Mouse (Mus musculus): Measurements from ENCODE around the gene Hmbs. TPM values are rescaled to one million over a fixed set of nuclear protein-coding genes. Genes with fewer than 3 reads are reported as not detected.
"Not testable (repeated sequence)": the region's sequence is repeated elsewhere in the genome, so short reads cannot be mapped to it uniquely, and the experiment has no call there.

Gene Hmbs
- total RNA-seq, 2 experiments from 2014 or later: 1,215 to 2,720 TPM

DNA sequence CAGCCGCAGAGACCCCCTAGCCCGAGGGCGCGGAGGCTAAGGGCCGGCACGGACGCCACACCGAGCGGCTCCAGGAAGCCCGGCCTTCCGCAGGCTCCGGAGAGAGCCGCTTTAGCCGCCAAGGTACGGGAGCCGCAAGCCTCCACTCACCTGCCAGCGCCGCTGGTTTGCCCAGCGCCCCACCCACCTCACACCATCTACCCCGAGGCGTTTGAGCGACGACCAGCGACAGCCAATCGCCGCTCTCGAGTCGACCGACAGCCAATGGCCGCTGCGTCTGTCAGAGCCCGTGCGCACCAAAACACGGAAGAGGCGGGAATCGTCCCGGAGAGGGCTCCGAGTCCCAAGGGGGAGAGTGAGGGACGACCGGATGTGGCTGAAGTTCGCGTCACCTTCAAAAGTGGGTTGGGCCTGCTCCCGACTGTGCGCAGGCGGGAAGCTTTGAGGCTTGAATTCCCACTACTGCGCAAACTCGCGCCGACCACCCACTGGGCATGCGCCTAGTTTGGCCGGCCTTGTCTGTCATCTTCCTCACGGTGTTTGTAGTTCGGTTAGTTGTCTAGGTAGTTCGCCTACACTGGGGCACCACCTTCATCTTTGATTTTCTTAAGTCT lies 38.5 kb downstream of the Hmbs start, which contains the start of gene Hinfp:
Gene Hinfp (minus strand): TSS at position 206 of the 614 bp plus-strand sequence.
- ATAC-seq (replicated peaks; ENCODE audit: low FRiP score, poor library complexity, severe bottlenecking): peak; percentile 99

DNA sequence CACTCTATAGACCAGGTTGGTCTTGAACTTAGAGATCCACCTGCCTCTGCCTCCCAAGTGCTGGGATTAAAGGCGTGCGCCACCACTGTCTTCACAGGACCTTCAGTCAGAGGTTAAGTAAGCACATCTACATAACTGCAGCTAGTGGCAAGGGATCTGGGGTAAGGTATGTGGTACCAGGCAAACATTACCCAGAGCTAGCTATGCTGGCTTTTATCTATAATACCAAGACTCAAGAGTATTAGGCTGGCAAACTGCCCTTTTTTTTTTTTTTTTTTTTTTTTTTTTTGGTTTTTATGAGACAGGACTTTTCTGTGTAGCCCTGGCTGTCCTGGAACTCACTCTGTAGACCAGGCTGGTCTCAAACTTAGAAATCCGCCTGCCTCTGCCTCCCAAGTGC lies 44.0 kb downstream of the Hmbs start:
- not testable (repeated sequence) for ATAC-seq (replicated peaks; ENCODE audit: low FRiP score, poor library complexity, severe bottlenecking)

DNA sequence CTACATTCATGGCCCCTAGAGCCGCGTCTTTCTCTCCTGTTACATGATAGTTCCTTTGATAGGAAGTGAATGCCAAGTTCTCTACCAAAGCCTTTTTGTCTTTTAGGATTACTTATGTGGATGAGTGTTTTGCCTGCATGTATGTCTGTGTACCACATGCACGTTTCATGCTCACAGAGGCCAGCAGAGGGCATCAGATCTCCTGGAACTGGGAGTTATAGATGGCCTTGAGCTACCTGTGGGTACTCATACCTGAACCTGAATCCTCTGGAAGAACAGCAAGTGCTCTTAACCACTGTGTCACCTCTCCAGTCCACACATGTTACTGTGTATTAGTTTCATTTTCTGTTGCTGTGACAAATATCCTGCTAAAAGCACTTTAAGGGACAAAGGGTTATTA lies 51.5 kb downstream of the Hmbs start:
- ATAC-seq (replicated peaks; ENCODE audit: low FRiP score, poor library complexity, severe bottlenecking): no peak

DNA sequence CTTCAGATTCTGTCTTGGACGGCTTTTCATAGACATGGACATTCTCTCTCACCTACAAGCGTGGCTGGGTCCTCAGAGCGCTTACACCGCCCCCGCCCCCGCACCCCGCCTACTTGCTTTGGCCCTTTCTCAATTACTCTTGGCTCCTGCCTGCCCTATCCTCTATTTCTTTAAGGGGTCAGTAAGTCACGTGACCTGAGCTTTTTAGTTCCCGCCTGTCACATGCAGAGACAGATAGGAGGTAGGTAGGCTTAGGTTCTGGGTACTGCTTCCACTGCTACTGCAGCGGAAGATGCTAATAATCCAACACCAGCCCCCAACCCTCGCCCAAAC lies 55.1 kb downstream of the Hmbs start:
- ATAC-seq (replicated peaks; ENCODE audit: low FRiP score, poor library complexity, severe bottlenecking): peak; percentile 32

DNA sequence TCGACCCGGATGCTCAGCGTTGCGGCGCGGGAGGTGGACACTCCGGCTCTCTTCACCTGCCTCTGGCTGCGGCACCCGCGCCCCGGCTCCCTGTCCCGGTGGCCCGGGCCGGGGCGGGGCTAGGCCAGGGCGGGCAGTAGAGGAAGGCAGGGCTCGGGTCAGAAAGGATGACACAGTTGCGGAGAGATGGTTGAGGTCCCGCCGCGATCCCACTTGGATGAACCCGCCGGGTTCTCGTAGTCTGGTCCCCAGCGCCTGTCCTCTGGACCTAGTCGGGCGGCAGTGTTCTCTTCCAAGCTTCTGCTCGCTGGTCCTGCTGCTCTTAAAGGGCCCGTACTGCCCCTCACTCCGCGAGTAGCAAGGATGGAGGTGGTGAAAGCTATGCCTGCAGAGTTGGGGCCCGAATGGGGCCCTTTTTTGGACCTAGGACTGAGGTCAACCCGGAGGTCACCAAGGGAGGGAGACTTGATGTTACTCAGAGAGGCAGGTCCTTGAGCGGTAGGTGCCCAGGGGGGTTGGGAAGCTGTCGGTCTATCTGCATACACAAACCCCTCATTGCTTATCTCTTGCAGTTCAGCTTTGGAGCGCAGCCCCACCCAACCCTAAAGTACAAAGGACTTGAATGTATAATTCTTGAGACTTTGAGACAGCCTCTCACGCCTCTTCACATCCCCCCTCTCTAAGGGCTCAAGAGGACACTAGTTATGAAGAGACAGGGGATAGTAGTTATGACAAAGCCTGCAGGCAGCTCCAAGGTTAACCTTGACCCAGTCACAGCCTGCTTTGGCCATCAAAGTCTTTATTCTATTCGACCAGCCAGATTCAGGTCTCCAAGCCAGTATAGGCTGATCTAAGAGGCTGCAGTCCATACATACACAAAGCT lies 55.7 kb downstream of the Hmbs start, which contains the start of gene Abcg4:
Gene Abcg4 (minus strand): TSS at position 540 of the 883 bp plus-strand sequence.
- peak; percentile 74 for ATAC-seq (replicated peaks; ENCODE audit: low FRiP score, poor library complexity, severe bottlenecking)

DNA sequence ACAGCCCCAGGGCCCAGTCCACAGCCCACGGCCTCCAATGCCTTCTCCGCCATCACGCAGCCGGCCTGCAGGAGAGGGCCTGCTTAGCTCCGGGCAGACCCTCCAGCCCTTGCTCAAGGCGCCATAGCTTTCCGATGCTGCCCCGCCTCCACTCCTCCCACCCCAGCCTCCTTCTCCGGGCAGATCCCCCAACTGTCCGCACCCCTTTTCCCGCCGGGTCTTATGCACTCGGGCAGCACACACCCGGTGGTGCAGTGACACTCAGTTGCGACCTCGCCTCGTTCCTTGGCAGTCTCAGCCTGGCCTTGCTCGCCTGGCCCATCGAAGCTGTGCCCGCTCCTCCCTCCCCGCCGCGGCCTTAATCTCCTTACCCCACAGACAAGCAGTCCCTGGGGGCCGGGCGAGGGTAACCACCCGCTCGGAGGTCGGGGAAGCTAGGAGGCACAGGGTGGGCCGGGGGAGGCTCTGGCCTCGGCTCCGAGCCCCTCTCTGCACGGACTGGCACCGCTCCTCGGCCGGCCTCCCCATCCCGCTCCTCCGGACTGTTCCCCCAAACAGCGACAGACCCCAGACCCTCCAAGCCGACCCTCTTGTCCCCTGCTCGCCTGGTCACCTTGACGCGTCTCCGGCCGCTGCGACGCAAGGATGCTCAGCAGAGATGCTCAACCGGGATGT lies 56.5 kb downstream of the Hmbs start:
- peak; percentile 56 for ATAC-seq (replicated peaks; ENCODE audit: low FRiP score, poor library complexity, severe bottlenecking)

DNA sequence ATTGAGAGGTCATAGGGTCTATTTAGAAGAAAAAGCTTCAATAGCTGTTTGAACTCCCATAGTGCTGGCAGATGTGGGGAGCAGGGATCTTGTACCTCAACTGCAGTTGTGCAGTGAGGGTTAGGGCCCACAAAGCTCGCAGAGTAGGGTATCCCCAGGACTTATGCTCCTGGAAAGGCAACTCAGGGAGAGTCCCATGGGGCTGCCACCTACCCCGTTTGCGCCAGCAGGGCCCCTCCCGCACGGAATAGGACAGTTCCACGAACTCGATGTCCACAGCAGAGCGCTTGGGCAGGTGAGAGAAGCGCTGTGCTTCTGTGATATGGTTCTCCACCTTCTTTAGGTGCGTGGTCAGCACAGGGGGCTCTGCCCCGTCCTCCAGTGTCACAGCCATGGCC lies 57.0 kb downstream of the Hmbs start:
- ATAC-seq (replicated peaks; ENCODE audit: low FRiP score, poor library complexity, severe bottlenecking): peak; percentile 17; the same call in 1 of the 2 replicates

Other genes starting within 250 kb of the Hmbs start
- gene Mfrp, start 242.5 kb downstream of the Hmbs start, total RNA-seq (2015; ENCODE audit: low replicate concordance): not detected in 2 replicates
- gene Mfrp, start 242.5 kb downstream of the Hmbs start, total RNA-seq (2017; ENCODE audit: low replicate concordance): not detected in 2 replicates
- not detected in 2 replicates for gene C1qtnf5, start 237.0 kb downstream of the Hmbs start, total RNA-seq (2015; ENCODE audit: low replicate concordance)
- 1.4 TPM in 1 of 2 replicates, not detected in the other for gene C1qtnf5, start 237.0 kb downstream of the Hmbs start, total RNA-seq (2017; ENCODE audit: low replicate concordance)
- gene Gm49380, start 230.7 kb downstream of the Hmbs start, total RNA-seq (2015; ENCODE audit: low replicate concordance): not detected in 2 replicates
- gene Gm49380, start 230.7 kb downstream of the Hmbs start, total RNA-seq (2017; ENCODE audit: low replicate concordance): 1.4 TPM in 1 of 2 replicates, not detected in the other
- 83.4 and 94.4 TPM in 2 replicates for gene Rnf26, start 230.7 kb downstream of the Hmbs start, total RNA-seq (2015; ENCODE audit: low replicate concordance)
- 43.9 and 53.3 TPM in 2 replicates for gene Rnf26, start 230.7 kb downstream of the Hmbs start, total RNA-seq (2017; ENCODE audit: low replicate concordance)
- gene Mcam, start 209.8 kb downstream of the Hmbs start, total RNA-seq (2015; ENCODE audit: low replicate concordance): not detected in 2 replicates
- 0.30 TPM in 1 of 2 replicates, not detected in the other for gene Mcam, start 209.8 kb downstream of the Hmbs start, total RNA-seq (2017; ENCODE audit: low replicate concordance)
- gene Cbl, start 110.2 kb downstream of the Hmbs start, total RNA-seq (2015; ENCODE audit: low replicate concordance): 43.2 TPM in 2 replicates
- gene Cbl, start 110.2 kb downstream of the Hmbs start, total RNA-seq (2017; ENCODE audit: low replicate concordance): 16.2 and 21.3 TPM in 2 replicates
- not detected in 2 replicates for gene Ccdc153, start 103.6 kb downstream of the Hmbs start, total RNA-seq (2015; ENCODE audit: low replicate concordance)
- gene Ccdc153, start 103.6 kb downstream of the Hmbs start, total RNA-seq (2017; ENCODE audit: low replicate concordance): not detected in 2 replicates
- not detected in 2 replicates for gene Pdzd3, start 92.8 kb downstream of the Hmbs start, total RNA-seq (2015; ENCODE audit: low replicate concordance)
- gene Pdzd3, start 92.8 kb downstream of the Hmbs start, total RNA-seq (2017; ENCODE audit: low replicate concordance): not detected in 2 replicates
- 0.84 and 2.5 TPM in 2 replicates for gene Nlrx1, start 75.6 kb downstream of the Hmbs start, total RNA-seq (2015; ENCODE audit: low replicate concordance)
- gene Nlrx1, start 75.6 kb downstream of the Hmbs start, total RNA-seq (2017; ENCODE audit: low replicate concordance): 1.2 and 2.6 TPM in 2 replicates
- 314 and 326 TPM in 2 replicates for gene Abcg4, start 55.6 kb downstream of the Hmbs start, total RNA-seq (2015; ENCODE audit: low replicate concordance)
- gene Abcg4, start 55.6 kb downstream of the Hmbs start, total RNA-seq (2017; ENCODE audit: low replicate concordance): 111 and 113 TPM in 2 replicates
- 37.5 and 59.1 TPM in 2 replicates for gene Hinfp, start 38.6 kb downstream of the Hmbs start, total RNA-seq (2015; ENCODE audit: low replicate concordance)
- gene Hinfp, start 38.6 kb downstream of the Hmbs start, total RNA-seq (2017; ENCODE audit: low replicate concordance): 35.2 and 65.6 TPM in 2 replicates
- 46.1 and 54.8 TPM in 2 replicates for gene C2cd2l, start 23.9 kb downstream of the Hmbs start, total RNA-seq (2015; ENCODE audit: low replicate concordance)
- gene C2cd2l, start 23.9 kb downstream of the Hmbs start, total RNA-seq (2017; ENCODE audit: low replicate concordance): 70.0 and 83.0 TPM in 2 replicates
- gene Dpagt1, start 18.2 kb downstream of the Hmbs start, total RNA-seq (2015; ENCODE audit: low replicate concordance): 5.4 and 11.5 TPM in 2 replicates
- 1.0 and 7.8 TPM in 2 replicates for gene Dpagt1, start 18.2 kb downstream of the Hmbs start, total RNA-seq (2017; ENCODE audit: low replicate concordance)
- 455 and 495 TPM in 2 replicates for gene H2afx, start 9.5 kb downstream of the Hmbs start, total RNA-seq (2015; ENCODE audit: low replicate concordance)
- gene H2afx, start 9.5 kb downstream of the Hmbs start, total RNA-seq (2017; ENCODE audit: low replicate concordance): 1,704 and 2,100 TPM in 2 replicates
- gene Vps11, start 17.4 kb upstream of the Hmbs start, total RNA-seq (2015; ENCODE audit: low replicate concordance): 2.5 and 6.7 TPM in 2 replicates
- 9.5 and 15.7 TPM in 2 replicates for gene Vps11, start 17.4 kb upstream of the Hmbs start, total RNA-seq (2017; ENCODE audit: low replicate concordance)
- 15.1 and 40.0 TPM in 2 replicates for gene Hyou1, start 35.3 kb upstream of the Hmbs start, total RNA-seq (2015; ENCODE audit: low replicate concordance)
- gene Hyou1, start 35.3 kb upstream of the Hmbs start, total RNA-seq (2017; ENCODE audit: low replicate concordance): 25.1 and 34.4 TPM in 2 replicates
- 0.72 and 5.0 TPM in 2 replicates for gene Slc37a4, start 52.6 kb upstream of the Hmbs start, total RNA-seq (2015; ENCODE audit: low replicate concordance)
- gene Slc37a4, start 52.6 kb upstream of the Hmbs start, total RNA-seq (2017; ENCODE audit: low replicate concordance): 9.1 and 16.1 TPM in 2 replicates
- gene Rps25, start 62.9 kb upstream of the Hmbs start, total RNA-seq (2015; ENCODE audit: low replicate concordance): 682 and 851 TPM in 2 replicates
- 327 and 425 TPM in 2 replicates for gene Rps25, start 62.9 kb upstream of the Hmbs start, total RNA-seq (2017; ENCODE audit: low replicate concordance)
- gene Trappc4, start 63.4 kb upstream of the Hmbs start, total RNA-seq (2015; ENCODE audit: low replicate concordance): 19.5 and 34.8 TPM in 2 replicates
- gene Trappc4, start 63.4 kb upstream of the Hmbs start, total RNA-seq (2017; ENCODE audit: low replicate concordance): 5.8 and 52.0 TPM in 2 replicates
- gene Ccdc84, start 74.3 kb upstream of the Hmbs start, total RNA-seq (2015; ENCODE audit: low replicate concordance): 32.1 and 61.2 TPM in 2 replicates
- gene Ccdc84, start 74.3 kb upstream of the Hmbs start, total RNA-seq (2017; ENCODE audit: low replicate concordance): 25.3 and 25.9 TPM in 2 replicates
- not detected in 2 replicates for gene Foxr1, start 96.9 kb upstream of the Hmbs start, total RNA-seq (2015; ENCODE audit: low replicate concordance)
- gene Foxr1, start 96.9 kb upstream of the Hmbs start, total RNA-seq (2017; ENCODE audit: low replicate concordance): not detected in 2 replicates
- gene Upk2, start 110.7 kb upstream of the Hmbs start, total RNA-seq (2015; ENCODE audit: low replicate concordance): not detected in 2 replicates
- not detected in 2 replicates for gene Upk2, start 110.7 kb upstream of the Hmbs start, total RNA-seq (2017; ENCODE audit: low replicate concordance)
- gene Bcl9l, start 138.6 kb upstream of the Hmbs start, total RNA-seq (2015; ENCODE audit: low replicate concordance): 0.36 and 2.5 TPM in 2 replicates
- gene Bcl9l, start 138.6 kb upstream of the Hmbs start, total RNA-seq (2017; ENCODE audit: low replicate concordance): 1.2 and 1.7 TPM in 2 replicates
- 0.42 and 1.4 TPM in 2 replicates for gene Cxcr5, start 217.6 kb upstream of the Hmbs start, total RNA-seq (2015; ENCODE audit: low replicate concordance)
- 1.8 TPM in 1 of 2 replicates, not detected in the other for gene Cxcr5, start 217.6 kb upstream of the Hmbs start, total RNA-seq (2017; ENCODE audit: low replicate concordance)